Mouse (Mus musculus) left cerebral cortex, adult 2 months (tissue): ENCODE results near the gene Hjurp. TPM values are rescaled to one million over a fixed set of nuclear protein-coding genes. Genes with fewer than 3 reads are reported as not detected.

ENCODE experiments used
- DNase-seq, 2 experiments: peaks; one replicate each; pipeline ENCODE4 v3.0.0; 2021 to 2022; ENCODE audit warnings: low spot score in 2 of 2, mixed read lengths in 1 of 2; ENCODE audit errors: extremely low spot score in 1 of 2
- H3K27ac ChIP-seq: fragments of 200-600 bp; 2 replicates; pipeline ENCODE4 v1.8.1; 2022
- H3K4me3 ChIP-seq: fragments of 200-600 bp; 2 replicates; pipeline ENCODE4 v1.8.1; 2022
- CTCF ChIP-seq: fragments of 200-600 bp; IDR thresholded peaks from 2 replicates; pipeline ENCODE4 v1.8.1; 2022; ENCODE audit warnings: antibody characterized with exemption, mild to moderate bottlenecking, moderate library complexity
- intact Hi-C: fragments of 180-260 bp; cut with DNase I; formaldehyde crosslinking; loops from one replicate; pipeline ENCODE4 v1.15.1; 2025
- total RNA-seq, 2 experiments: library from RNA; stranded (reverse); gene quantifications; 2 replicates each; pipeline ENCODE4 v1.2.3; 2021

Gene Hjurp
- total RNA-seq, 2 experiments from 2014 or later: 45.8 to 47.2 TPM

GRCm38 (mm10) chr1:88243861-88244260 is 33.6 kb downstream of the Hjurp start:
- intact Hi-C loops: no loop called here
- H3K4me3 ChIP-seq: no peak overlapping the region
- no peak overlapping the region for H3K27ac ChIP-seq
- no peak for TF ChIP-seq CTCF
- DNase-seq: no peak

GRCm38 (mm10) chr1:88240579-88240978 is 36.9 kb downstream of the Hjurp start:
- DNase-seq: no peak
- Histone ChIP-seq H3K27ac (no peak overlapping the region), H3K4me3 (no peak overlapping the region)
- intact Hi-C loops: no loop called here
- TF ChIP-seq CTCF: no peak

GRCm38 (mm10) chr1:88240072-88240471 is 37.4 kb downstream of the Hjurp start:
- Histone ChIP-seq H3K4me3 (no peak overlapping the region), H3K27ac (no peak overlapping the region)
- intact Hi-C loops: no loop called here
- DNase-seq: no peak
- TF ChIP-seq CTCF: no peak

- no peak for TF ChIP-seq CTCF
These were observed 38.7 kb downstream of the Hjurp start for GRCm38 (mm10) chr1:88238771-88239170.

GRCm38 (mm10) chr1:88237311-88237710 is 40.1 kb downstream of the Hjurp start:
- Histone ChIP-seq H3K4me3 (no peak overlapping the region), H3K27ac (no peak overlapping the region)
- no peak for DNase-seq
- intact Hi-C loops: no loop called here
- no peak for TF ChIP-seq CTCF

More at GRCm38 (mm10) chr1:88238771-88239170, 38.7 kb downstream of the Hjurp start:
- DNase-seq: no peak
- H3K4me3 ChIP-seq: no peak overlapping the region
- intact Hi-C loops: no loop called here
- no peak overlapping the region for H3K27ac ChIP-seq

GRCm38 (mm10) chr1:88235894-88236415 is 41.5 kb downstream of the Hjurp start:
- intact Hi-C loops: no loop called here
- Histone ChIP-seq H3K27ac (no peak overlapping the region), H3K4me3 (no peak overlapping the region)
- no peak for TF ChIP-seq CTCF
- DNase-seq: no peak

- DNase-seq: no peak
- intact Hi-C loops: no loop called here
- Histone ChIP-seq H3K4me3 (no peak overlapping the region), H3K27ac (no peak overlapping the region)
- no peak for TF ChIP-seq CTCF
These were observed 42.2 kb downstream of the Hjurp start for GRCm38 (mm10) chr1:88235046-88235893.

GRCm38 (mm10) chr1:88234646-88235045 is 42.8 kb downstream of the Hjurp start:
- intact Hi-C loops: no loop called here
- no peak overlapping the region for H3K27ac ChIP-seq
- H3K4me3 ChIP-seq: no peak overlapping the region
- no peak for DNase-seq
- TF ChIP-seq CTCF: no peak

GRCm38 (mm10) chr1:88234248-88234610 is 43.2 kb downstream of the Hjurp start:
- H3K27ac ChIP-seq: no peak overlapping the region
- no peak overlapping the region for H3K4me3 ChIP-seq
- no peak for TF ChIP-seq CTCF
- intact Hi-C loops: no loop called here
- no peak for DNase-seq

- DNase-seq: no peak
- no peak overlapping the region for H3K4me3 ChIP-seq
- no peak for TF ChIP-seq CTCF
- H3K27ac ChIP-seq: no peak overlapping the region
- intact Hi-C loops: no loop called here
These were observed 43.8 kb downstream of the Hjurp start for GRCm38 (mm10) chr1:88233421-88234247.

- intact Hi-C loops: no loop called here
- DNase-seq: no peak
- Histone ChIP-seq H3K27ac (no peak overlapping the region), H3K4me3 (no peak overlapping the region)
- no peak for TF ChIP-seq CTCF
These were observed 44.6 kb downstream of the Hjurp start for GRCm38 (mm10) chr1:88232664-88233380.
